Mouse (Mus musculus) cerebellum, adult 11-12 months (tissue): ENCODE data around the gene Slc22a23.
"Not testable (repeated sequence)": the region's sequence is repeated elsewhere in the genome, so short reads cannot be mapped to it uniquely, and the experiment has no call there.

Experiments
- DNase-seq: peaks from one replicate; pipeline ENCODE4 v3.0.0; 2022

The Slc22a23 gene

DNA sequence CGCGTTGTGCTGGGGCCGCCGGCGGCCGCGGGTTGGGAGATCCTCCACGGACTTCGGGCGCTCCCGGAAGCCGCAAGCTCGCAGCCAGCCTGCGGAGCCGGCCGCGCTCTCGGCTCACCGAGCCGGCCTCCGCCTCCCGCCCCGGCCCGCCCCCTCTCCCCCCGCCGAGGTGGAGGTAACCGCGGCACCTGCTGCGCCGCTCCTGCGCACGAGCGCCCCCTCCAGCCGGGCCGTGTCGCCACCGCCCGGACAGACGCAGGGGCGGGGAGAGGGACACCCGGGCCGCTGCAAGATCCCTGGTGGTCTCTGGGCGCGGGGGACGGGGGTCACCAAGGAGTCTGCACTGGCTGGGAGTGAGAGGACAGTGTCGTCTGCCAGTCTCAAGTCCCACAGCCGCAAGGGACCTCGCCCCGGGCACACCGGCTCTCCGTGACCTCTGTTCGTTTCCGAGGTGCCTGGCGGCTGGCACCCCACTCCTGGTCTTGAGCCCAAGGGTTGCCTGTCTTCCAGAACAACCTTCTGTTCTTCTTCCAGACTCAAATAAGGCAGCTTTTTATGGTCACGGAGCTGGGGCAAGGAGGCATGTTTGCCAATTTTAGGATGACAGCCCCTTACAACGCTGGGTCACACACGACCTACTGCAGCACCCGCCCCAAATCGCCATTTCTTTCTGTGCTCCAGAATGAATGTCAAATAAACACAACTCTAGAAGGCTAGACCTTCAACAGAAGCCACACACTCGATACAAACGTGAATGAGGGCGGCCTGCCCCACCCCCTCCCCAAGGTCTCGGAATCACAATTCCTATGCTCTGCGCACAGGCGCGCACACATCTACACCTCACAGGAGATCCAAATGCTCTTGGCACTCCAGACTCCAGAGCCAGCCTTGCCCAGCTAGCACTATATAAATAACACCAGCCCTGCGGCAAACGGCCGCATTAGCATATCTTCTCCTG is at the start of gene Slc22a23:
Gene Slc22a23 (minus strand): TSS at position 55 of the 958 bp plus-strand sequence.
- peak; percentile 86 for DNase-seq

DNA sequence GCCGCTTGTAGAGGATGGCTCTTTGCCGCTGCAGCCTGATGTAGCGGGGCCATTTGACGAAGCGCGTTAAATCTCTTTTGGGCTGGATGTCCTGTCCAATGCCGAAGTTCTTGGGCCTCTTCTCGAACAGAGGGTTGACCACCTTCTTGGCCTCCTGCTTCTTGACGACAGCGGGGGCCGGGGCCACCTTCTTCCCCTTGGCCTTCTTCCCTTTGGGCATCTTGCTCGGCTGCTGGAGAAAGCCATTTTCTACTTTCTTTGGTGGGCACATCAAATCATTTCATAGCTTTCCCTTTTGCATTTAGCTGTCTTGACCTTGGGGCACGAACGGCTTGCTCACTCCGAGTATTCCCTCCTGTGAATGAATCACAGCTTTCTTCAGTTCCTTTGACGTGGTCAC is 49.3 kb upstream of the Slc22a23 start:
- not testable (repeated sequence) for DNase-seq

DNA sequence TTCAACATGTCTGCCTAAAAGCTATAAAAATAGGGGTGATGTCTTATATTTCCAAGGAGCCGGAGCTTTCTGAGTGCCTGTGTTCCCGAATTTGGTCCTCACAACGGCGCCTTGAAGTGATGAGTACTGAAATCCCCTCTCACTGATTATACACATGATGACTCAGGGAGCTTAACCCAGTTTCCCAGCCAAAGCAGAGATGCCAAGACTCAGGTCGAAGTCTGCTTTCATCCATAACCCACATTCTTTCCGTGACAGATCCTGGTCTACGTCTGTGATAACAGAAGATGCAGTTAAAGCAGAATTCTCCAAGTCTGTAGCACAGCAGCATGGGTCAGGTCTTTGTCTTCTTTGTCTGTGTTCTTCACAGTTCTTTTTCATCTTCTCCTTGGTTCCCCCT is 47.4 kb upstream of the Slc22a23 start:
- no peak for DNase-seq

DNA sequence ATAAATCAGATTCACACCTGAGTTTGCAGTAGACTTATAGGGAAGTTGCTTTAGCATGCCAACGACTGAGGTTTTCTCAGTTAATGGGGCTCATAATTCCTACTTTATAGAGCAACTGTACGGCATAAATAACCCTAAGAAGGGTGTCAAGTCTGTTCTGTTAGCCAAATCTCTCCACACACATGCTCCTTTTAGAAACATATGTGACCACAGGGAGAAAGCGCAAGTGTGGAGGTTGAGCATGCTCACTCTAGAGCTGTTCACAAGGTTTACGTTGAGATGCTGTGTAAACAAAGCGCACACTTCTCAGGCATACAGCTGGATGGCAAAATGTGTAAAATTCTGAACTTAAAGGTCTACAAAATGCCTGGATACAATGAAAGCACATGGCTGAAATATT is 43.2 kb upstream of the Slc22a23 start:
- DNase-seq, result no peak

DNA sequence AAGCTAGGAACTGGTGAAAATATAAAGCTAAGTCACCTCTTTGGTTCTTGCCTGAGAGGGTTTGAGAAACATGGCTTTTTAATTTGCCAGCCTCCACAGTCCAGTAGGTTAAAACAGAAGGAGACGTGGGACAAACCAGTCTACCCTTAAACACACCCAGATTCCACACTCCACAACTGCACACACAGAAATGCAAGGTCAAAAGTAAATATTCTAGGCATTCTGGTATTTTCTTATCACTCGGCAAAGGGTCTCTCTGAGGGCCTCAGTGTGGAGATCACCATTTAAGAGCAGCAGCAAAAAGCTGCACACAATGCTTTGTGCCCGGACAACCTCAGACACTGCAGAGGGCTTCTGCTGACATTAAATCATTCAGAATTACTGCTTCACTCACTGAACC is 38.4 kb upstream of the Slc22a23 start:
- DNase-seq, result no peak

DNA sequence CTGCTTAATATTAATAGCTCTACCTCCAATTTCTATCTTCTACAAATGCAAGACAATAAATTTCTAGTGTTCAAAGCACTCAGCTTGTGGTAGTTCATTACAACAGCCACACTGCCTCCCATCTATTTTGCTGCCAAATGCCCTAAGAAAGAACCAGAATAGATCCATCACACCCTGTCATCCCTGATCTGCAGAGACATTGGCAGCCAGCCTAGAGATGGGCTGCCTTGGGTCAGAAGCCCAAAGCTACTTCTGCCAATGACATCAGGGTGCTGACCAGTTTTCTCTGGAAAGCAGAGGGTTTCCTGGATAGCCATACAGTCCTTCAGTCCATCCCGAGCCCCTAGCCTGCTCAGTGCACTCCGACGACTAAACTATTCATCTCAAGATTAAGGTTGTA is 33.9 kb upstream of the Slc22a23 start:
- DNase-seq, result no peak

DNA sequence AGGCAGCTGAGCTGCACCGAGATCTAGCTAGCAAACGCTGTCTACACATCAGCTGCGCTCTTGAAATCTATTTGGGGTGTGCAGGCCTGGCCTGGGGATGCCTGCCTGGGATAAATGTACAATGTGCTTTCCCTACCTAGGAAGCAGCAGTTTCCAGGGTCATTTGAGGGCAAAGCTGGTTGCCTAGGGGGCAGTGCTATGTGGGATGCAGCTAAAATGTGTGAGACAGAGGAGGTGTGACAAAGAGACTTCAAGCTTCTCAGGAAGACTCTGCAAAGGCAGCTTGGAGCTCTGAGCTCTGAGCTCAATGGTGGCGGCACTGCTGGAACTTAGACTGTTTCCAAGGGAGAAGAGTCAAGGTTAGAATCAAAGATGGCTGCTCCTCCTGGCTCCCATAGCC is 30.2 kb upstream of the Slc22a23 start:
- DNase-seq, result no peak

DNA sequence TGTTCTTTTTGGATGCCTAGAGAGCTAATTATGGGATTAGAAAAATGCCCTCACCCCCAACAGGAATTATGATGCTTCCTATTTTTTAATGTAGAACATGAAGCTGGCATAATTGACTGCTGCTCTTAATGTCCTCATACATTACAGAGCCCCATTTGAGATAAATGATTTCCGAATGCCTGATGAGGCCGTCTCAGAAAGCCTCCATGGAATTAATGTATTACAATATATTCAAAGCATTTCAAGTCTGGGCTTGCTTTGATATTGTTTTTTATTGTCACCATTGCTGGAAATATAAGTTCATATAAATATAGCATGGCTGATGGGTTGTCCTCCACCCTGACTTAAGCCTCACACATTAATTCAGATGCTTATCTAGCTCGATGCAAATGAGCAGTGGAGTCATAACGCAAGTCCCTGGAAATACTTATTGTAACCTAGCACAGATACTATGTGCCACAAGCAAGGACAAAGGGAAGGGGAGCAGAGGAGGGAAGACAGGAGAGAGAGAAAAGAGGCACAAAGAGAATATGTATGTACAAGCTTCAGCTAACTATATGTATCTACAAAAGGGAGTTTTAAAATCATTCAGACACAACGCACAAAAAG is 28.0 kb upstream of the Slc22a23 start:
- no peak for DNase-seq

DNA sequence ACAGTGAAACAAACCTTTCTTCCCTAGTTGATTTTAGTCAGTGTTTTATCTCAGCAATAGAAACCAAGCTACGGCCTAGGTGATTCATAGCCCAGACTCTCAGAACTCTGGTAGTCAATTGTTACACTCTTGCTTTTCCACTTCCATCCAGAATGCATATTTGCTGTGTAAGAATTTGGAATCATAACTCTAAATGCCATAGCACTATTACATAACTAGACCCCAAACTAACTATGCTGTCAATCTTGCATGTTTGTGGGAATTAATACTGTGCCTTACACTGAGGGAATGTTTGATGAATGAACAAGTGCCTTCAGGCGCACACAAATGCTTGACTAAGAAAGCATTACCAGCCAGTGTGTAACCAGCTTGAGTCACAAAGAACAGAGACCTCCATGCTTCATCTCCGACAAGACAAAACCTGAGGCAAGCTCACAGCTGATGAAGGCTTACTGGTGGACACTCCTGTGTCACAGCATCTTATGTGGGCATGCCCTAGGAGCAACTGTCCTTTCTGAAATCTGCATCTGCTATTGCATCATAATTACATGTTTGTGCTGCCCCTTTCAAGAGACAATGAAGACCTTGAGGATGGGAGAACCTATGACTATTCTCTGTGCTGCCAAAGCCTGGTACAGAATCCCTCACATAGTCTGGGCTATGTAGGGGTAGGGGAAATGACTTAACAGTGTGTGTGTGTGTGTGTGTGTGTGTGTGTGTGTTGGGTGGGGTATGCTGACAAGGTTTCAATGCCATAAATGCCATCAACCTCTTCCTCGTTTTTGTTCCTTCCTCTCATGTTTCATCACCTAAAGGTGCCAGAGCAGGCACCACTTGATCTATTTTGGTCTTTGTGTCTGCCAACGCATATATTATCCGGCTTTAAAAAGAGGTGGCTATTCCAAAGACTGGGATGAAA is 27.2 kb upstream of the Slc22a23 start:
- DNase-seq, result no peak

DNA sequence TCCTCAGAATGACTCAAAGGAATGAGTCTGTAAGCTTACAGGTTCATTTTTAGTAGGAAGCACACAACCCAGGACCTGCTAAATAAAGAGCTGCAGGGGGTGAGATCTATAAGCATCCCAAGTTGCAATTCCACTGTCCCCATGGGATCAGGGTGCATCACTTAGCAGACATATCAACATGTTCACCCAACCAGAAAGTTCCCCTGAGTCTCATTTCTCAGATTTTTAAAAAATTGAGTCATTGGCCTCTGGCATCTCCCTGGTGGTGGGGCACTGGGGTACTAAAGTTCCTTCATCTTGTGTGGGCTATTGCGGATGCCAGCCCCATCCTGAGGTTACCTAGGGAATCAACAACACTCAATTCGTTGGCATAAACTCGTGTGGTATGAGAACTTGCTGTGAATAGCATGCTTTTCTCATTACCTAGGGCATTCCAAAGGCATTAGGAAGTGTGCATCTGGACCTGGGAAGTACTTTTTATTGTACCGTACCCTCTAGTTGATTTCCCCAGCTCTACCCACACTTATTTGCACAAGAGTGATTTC is 25.4 kb upstream of the Slc22a23 start:
- no peak for DNase-seq

DNA sequence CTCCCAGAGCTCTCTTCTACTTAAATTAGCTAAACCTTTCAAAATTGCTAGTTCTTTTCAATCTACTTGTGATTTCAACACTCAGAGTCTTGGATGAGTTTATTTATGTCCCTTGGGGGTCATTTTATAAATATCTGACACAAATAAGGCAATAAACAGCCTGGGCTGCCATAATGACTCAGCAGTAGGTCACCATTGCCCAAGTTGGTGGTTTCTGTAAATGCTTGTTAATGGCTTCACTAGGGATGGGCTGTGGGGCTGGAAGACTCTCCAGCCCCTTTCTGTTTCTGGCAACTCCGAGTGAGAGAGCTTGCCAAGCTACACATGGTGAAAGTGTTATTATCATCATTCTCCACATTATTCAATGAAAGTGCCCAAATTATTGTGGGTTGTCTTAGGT is 20.2 kb upstream of the Slc22a23 start:
- no peak for DNase-seq

DNA sequence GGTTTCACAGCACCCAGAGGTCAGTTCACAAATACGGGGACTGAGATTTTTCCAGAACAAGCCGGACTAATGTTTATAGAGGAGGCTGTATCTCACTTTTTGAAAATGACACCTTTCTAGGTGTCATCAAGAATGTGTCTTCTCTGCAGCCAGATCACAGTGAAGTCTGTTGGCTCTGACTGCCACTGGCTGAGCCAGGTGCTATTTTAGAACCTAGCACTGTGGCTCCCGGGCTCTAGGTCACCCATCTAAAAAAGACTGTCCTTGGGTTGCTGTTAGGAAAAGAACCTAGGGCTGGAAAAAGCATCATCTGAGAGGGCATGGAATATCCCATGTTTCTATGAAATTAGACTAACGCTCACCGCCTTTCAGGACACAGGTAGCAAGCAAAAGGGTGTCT is 10.7 kb upstream of the Slc22a23 start:
- no peak for DNase-seq

DNA sequence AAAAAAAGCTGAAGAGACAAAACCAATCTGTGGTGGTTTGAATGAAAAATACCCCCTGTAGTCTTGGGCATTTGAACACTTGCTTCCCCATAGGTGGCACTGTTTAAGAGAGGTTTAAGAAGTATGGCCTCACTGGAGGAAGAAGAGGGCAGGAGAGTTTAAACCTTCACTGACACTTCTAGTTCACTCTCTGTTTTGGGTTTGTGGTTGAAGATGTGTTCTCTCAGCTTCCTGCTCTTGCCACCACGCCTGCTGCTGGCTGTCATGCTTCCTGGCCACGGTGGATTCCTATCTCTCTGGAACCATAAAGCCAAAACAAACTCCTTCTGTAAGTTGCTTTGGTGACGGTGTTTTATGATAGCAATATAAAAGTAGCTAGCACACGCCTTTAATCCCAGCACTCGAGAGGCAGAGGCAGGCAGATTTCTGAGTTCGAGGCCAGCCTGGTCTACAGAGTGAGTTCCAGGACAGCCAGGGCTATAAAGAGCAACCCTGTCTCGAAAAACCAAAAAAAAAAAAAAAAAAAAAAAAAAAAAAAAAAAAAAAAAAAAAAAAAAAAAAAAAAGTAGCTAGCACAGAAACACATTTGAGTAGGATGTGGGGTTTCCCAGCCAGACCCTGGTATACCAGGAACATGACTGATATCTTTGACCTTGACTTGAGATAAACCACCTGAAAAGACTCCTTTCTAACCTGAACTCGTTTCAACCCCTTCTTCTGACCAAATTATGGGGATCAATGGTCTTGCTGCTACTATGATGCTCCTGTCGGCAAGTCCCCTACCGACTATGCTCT is 10.0 kb upstream of the Slc22a23 start:
- DNase-seq, result no peak

DNA sequence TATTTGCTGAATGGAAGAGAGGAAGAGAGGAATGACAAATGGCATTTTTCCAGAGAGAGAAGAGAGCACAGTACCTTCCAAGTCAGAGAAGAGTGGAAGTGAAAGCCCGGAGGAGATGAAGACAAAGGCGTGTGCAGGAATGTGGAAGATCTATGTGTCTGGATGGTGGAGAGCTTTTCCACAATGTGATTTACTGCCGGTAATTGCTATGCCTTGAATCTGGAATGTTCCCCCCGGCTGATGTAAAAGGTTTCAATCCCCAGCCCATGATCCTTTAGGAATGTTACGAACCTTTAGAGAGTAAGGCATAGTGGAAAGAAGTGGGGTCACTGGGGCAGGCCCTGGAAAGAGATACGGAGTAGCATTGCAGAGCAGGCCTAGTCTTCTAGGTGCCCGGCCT is 8.3 kb upstream of the Slc22a23 start:
- no peak for DNase-seq

DNA sequence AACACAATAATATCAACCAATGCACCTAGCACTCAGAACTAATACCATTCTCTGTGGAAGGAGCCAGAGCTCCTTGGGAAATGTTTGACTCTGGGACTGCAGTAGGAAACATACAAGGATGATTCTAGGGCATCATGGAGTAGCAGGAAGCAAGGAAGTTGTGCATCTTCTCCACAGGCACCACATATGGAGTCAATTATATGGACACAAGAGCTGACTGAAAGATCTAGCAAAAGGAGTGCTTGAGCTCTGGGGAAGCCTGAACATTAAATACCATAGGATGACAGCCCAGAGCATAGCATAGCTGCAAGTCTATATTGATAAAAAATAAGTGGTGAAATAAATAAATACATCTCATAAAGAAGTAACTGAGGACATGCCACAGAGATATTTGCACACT is 6.5 kb upstream of the Slc22a23 start:
- no peak for DNase-seq

DNA sequence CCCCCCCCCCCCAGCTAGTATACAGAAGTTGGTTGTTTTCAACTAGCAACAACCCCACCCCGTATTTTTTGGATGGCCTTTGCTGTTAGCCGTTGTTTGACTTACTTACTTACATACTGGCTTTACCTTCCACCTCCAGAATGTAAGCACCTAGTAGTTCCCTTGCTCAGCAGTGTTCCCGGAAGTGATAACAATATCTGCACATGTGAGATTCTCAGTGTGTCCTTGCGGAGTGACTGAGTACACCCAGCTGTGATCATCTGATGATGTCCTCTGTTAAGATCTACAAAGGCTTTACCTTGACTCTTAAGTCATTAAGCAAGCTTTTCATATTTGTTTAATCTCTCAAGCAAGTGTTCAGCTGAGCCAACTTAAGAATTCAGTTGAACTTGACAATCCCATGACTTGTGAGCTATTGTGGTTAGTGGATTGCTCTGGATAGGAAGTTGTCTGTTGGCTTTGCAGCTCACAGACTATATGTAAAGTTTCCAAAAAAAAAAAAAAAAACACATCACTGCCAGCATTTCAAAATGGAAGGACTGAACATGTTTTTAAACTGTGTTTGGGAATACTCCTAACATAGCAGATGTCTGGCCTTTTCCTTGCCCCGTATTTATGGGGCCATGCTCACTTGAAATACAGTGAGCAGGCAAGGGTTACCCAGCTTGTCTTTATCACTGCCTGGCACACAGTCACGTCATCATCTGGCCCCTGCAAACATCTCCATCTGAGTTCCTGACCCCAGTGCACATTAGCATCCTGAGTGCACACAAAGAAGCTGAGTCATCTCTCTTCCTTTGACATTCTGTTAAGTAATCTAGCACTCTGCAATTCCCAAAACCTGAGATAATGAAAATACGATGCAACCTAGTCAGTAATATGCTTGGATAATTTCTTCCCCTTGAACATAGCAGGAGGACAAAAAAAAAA is 3.2 kb upstream of the Slc22a23 start:
- no peak for DNase-seq

DNA sequence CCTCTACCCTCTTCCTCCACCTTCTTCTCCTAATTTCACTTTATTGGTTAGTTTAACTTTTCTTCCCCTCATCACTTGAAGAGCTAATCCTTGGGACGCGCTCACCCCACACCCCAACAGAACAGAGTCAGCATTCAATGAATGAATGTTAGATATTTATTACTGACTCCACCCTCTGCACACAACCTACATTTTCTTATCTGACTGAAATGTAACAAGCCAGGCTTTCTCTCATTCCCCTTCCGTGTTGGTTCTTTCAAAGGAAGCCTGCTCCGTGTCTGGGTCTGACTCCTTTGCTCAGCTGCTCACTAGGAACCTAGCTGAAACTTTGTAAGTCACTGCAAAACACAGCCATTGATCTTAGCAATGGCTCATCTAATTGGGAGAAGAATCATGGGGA is 1.8 kb upstream of the Slc22a23 start:
- no peak for DNase-seq

DNA sequence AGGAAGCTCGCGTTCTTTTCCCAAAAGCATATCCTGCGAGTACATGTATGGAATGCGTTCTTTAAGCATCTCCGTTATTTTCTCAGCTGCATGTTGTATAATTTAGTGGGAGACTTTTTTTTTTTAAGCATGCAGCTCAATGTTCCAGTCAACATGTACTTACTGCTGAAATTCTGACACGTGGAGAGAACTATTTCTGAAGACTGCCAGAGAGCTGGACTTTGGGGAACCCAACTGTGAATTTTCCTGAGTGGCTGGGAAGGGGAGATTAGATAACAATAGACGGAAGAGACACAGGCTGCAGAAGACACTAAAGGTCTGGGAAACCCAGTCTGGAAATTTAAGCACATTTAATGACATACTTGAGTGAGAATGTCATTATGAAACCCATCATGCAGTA is 1.3 kb upstream of the Slc22a23 start:
- DNase-seq, result no peak

DNA sequence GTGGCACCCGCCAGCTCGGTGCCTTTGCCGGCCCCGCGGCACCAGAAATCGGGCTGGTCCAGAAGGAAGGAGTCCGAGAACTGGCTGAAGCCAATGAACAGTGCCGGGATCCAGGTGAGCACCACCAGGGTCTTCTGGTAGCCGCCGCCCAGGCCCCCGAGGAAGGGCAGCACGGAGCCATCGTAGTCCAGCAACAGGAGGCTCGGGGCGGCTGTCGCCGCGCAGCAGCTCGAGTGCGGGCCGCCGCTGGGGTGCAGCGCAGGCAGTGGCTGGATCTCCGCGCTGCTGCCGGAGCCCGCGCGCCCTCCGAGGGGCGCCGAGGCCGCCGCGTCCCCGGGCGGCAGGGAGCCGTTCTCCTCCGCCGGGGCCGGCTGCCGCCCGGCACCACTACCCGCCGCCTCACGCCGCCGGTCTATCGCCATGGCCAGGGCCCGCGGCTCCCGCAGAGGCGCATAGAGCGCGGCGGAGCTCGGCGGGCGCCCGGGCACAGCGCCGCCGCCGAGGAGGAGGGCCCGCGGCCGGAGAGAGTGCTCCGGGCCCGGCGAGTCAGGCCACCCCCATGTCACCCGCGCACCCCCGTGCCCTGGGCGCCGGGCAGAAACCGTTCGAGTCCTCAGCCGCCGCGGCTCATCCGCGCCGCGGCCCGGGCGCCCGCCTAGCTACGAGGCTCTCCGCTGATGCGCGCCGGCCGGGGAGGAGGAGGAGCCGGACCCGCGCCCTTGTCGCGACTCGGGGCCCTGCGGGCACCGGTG is 430 bp downstream of the Slc22a23 start:
- DNase-seq, result peak; percentile 53

DNA sequence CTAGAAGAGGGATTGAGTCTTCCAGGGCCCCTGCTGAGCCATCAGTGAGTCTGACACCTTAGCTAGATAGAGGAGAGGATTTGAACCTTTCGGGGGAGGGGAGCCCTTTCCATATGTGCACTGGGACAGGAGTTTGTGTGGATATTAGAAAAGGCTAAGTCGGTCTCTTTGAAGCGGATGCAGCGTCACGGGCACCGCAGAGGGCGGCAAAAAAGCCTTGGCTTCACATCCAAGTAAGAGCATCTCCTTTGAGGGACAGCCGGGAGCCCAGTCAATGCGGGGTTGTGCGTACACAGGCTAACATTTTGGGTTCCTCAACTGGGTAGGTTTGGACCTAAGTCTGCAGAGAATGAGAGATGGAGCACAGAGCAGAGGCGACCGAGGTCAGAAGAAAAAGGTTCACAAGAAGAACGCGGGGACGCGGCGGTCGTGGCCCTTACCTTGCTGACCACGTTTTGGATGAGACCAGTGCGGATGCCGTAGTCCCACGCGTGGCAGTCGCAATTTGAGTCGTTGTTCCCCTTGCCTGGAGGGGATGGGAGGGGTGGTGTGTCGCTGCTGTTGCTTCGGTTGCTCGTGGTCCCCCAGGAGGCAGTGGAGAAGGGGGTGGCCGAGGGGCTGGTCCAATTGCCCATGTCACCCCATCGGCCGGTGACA is 1.1 kb downstream of the Slc22a23 start:
- DNase-seq, result peak; percentile 58
